Mouse (Mus musculus): Measurements from ENCODE around the gene Fads2.

GRCm38 (mm10) chr19:10042816-10043215 lies 58.7 kb downstream of the Fads2 start:
- TF ChIP-seq CTCF (IDR thresholded peaks at IDR 0.05; ENCODE audit: low read depth) (no peak), EP300 (IDR thresholded peaks at IDR 0.05; ENCODE audit: low read depth) (no peak)

Data from liver, embryonic 14.5 days (tissue).